Mouse (Mus musculus) brown adipose tissue, adult 24 weeks (tissue): ENCODE data around the gene Prl3a1. TPM values are rescaled to one million over a fixed set of nuclear protein-coding genes. Genes with fewer than 3 reads are reported as not detected.

Experiments
- H3K27ac ChIP-seq: fragments of 200-500 bp; replicated peaks from 2 replicates; pipeline ENCODE4 v1.5.1; 2012; ENCODE audit warnings: low read depth, mild to moderate bottlenecking, low read length
- H3K4me1 ChIP-seq: fragments of 200-500 bp; 2 replicates; pipeline ENCODE4 v1.6.1; 2012; ENCODE audit warnings: low read length, mixed read lengths; ENCODE audit not compliant: control insufficient read depth, insufficient read depth, insufficient read length
- H3K4me3 ChIP-seq: fragments of 200-500 bp; 2 replicates; pipeline ENCODE4 v1.5.1; 2012; ENCODE audit warnings: low read depth, mild to moderate bottlenecking, low read length, moderate library complexity; ENCODE audit not compliant: insufficient read depth
- polyA plus RNA-seq: library from polyadenylated mRNA; stranded (reverse); fragments of >200 nt; gene quantifications from 2 replicates; pipeline ENCODE4 v1.2.4, GENCODE M21; 2012; ENCODE audit not compliant: missing spikeins, insufficient read depth, insufficient read length

The Prl3a1 gene
- polyA plus RNA-seq, result not detected in 2 replicates

GRCm38 (mm10) chr13:27259136-27259535, at the start of gene Prl3a1:
TSS of gene Prl3a1 (plus strand) at chr13:27259436.
- no peak within 1 kb of the TSS for H3K27ac ChIP-seq
- no peaks in the 10 kb centered on the region for H3K4me1 ChIP-seq
- no peak within 1 kb of the TSS for H3K4me3 ChIP-seq

DNA sequence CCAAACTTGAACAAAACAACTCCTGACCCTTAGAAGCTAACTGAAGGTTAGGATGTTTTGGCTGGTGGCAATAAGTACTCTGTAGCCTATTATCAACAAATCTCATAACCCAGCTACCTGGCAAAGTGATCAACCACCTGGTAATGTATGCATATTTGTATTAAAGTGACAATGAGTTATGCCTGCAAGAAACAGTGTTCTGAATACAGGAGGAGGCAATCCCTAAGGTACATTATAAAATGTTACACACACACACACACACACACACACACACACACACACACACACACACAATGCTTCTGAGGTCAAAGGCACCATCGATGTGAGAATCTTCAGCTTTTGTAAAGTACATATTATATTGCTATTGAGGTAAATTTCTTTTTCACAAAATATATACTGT, 17.7 kb upstream of the Prl3a1 start, which contains the start of gene Prl3b1:
Prl3b1 (plus strand) TSS at position 301 of the 400 bp plus-strand sequence.
- H3K4me1 ChIP-seq, result no peaks in the 10 kb centered on the region
- no peak within 1 kb of the TSS for H3K27ac ChIP-seq
- H3K4me3 ChIP-seq, result no peak within 1 kb of the TSS

GRCm38 (mm10) chr13:27312334-27313225, 53.3 kb downstream of the Prl3a1 start, which contains the start of gene Prl6a1:
TSS of gene Prl6a1 (plus strand) at chr13:27312627.
- Histone ChIP-seq H3K27ac (no peak within 1 kb of the TSS), H3K4me1 (no peaks in the 10 kb centered on the region), H3K4me3 (no peak within 1 kb of the TSS)

Other genes starting within 250 kb of the Prl3a1 start
- gene Prl, start 201.9 kb upstream of the Prl3a1 start, polyA plus RNA-seq, result not detected in 2 replicates
- gene Prl3d1, start 165.2 kb upstream of the Prl3a1 start, polyA plus RNA-seq, result not detected in 2 replicates
- not detected in 2 replicates for gene Prl3d2, start 137.7 kb upstream of the Prl3a1 start, polyA plus RNA-seq
- gene Prl3d3, start 102.6 kb upstream of the Prl3a1 start, polyA plus RNA-seq, result not detected in 2 replicates
- gene Prl3c1, start 62.8 kb upstream of the Prl3a1 start, polyA plus RNA-seq, result not detected in 2 replicates
- not detected in 2 replicates for gene Prl3b1, start 17.6 kb upstream of the Prl3a1 start, polyA plus RNA-seq
- gene Prl6a1, start 53.2 kb downstream of the Prl3a1 start, polyA plus RNA-seq, result not detected in 2 replicates
- gene Prl8a2, start 86.2 kb downstream of the Prl3a1 start, polyA plus RNA-seq, result not detected in 2 replicates
- gene Prl2b1, start 131.4 kb downstream of the Prl3a1 start, polyA plus RNA-seq, result not detected in 2 replicates
- gene Prl8a6, start 179.3 kb downstream of the Prl3a1 start, polyA plus RNA-seq, result not detected in 2 replicates